Mouse (Mus musculus) cortical plate, adult 2 months (tissue): ENCODE data around the gene Casp1.

ENCODE experiments used
- CTCF ChIP-seq: fragments of 200-500 bp; IDR thresholded peaks from 2 replicates; pipeline ENCODE4 v1.5.1; 2011; ENCODE audit warnings: mild to moderate bottlenecking, control low read depth, low read length; ENCODE audit not compliant: insufficient read depth; ENCODE audit errors: extremely low read depth
- POLR2A ChIP-seq: fragments of 200-500 bp; IDR thresholded peaks from 2 replicates; pipeline ENCODE4 v1.6.1; 2011; ENCODE audit warnings: mild to moderate bottlenecking, low read length, control low read depth; ENCODE audit not compliant: insufficient read depth; ENCODE audit errors: extremely low read depth

DNA sequence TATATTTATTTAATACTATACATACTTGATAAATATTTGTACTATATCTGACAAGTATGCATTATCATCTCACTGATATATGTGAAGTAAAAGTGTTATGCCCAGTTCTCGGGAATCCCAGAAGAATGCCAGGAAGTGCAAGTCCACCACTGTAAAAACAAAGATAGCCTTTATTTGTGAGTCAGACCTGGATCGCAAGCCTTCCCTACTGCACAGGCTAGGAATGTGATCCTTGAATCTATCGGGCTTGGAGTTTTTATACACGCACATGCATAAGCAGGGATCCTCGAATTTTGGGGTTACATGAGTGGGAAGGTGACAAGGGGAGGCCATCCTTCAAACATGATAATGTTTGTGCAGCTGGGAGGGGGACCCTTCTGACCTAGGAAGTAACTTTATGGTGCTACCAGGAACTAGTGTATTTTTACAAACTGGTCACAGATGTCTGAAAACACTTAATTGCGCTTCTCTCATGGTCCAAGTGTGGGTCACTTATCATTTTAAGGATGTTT, 26.9 kb upstream of the Casp1 start:
- TF ChIP-seq CTCF = no peak
- TF ChIP-seq POLR2A = no peak
